Mouse (Mus musculus): ENCODE data around the gene Ccdc47.
"Not testable (repeated sequence)": the region's sequence is repeated elsewhere in the genome, so short reads cannot be mapped to it uniquely, and the experiment has no call there.

Ccdc47 gene

GRCm38 (mm10) chr11:106215927-106216729 is at the start of gene Ccdc47:
Ccdc47 (minus strand) TSS chr11:106216344.
- peak; percentile 93 for DNase-seq (ENCODE audit: extremely low spot score)

DNA sequence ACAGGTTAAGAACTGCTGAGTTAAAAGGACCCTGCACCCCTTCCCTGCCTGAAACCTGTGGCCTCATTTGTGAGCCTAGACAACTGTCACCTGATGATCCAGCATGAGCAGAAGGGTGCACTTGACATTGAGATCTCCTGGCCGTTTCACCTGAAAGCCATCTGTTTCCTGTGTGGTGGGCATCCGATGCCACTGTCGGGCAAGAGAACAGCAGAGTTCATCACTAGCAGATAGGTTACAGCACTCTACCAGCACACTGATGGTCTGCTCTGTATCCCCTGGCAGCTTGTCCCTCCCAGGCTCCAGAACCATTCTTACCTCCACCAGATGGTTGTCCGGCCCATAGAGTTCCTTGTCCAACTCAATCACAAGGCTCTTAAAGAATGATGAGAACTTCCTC is 49.4 kb upstream of the Ccdc47 start:
- DNase-seq (ENCODE audit: extremely low spot score), result no peak

DNA sequence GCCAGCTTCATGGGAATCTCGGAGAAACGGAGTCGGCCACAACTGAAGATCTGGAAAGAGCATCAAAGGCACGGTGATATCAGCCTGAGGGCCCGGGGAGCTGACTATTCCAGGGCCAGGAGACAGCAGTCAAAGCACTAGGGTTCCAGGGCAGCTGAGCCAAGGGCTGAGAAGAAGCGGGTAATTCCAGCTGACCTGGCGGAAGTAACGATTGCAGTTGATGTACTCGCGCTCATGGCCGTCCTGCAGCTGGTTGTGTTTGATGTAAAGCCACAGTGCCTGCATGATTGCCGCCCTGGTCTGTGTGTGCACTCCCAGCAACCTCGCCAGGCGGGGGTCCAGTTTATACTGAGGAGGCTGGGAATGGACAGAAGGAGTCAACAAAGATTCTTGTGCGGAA is 48.8 kb upstream of the Ccdc47 start:
- no peak for DNase-seq (ENCODE audit: extremely low spot score)

DNA sequence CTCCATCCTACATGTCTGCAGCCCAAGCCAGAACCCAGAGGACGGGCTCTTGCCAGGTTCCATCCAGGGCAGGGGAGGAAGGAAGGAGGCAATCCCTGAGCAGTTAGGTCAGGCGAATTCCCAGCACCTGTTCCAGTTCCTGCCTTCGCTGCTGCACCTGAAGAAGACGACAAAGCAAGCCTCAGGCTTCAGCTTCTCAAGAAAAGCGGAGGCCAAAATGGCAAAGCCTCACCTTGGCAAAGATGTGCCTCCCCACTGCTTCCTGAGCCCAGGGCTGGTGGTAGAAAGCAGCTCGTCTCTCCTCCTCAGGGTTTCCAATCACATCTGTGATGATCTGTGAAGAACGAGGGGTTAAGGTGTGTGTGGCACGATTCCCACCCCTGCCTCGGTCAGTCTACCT is 47.8 kb upstream of the Ccdc47 start:
- DNase-seq (ENCODE audit: extremely low spot score), result no peak

DNA sequence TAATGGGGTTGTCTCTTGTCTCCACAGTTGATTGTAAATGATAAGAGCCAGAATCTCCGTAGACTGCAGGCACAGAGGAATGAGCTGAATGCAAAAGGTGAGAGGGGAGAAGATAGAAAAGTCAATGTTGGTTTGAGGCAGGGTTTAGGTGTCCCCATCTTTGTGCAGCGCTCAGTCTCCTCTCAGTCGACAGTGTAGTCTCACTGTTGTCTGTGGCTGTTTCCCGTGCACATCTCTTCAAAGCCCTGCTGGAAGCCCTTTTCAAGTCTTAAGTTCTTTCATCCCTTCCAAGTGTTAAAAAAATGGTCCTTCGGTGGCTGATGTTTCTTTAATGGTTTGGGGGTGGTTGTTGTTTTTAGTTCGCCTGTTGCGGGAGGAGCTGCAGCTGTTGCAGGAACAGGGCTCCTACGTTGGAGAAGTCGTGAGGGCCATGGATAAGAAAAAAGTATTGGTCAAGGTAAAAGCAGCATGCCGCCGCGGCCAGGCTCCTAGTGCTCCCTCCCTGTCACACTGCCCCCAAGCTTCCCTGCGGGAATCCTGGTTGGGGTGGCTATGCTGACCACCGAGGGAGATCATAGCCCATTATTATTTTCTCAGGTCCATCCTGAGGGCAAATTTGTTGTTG is 44.8 kb upstream of the Ccdc47 start:
- no peak for DNase-seq (ENCODE audit: extremely low spot score)

- no peak for DNase-seq (ENCODE audit: extremely low spot score)
Measured at GRCm38 (mm10) chr11:106256775-106257174, 40.6 kb upstream of the Ccdc47 start.

GRCm38 (mm10) chr11:106255685-106256451 is 39.7 kb upstream of the Ccdc47 start, which contains the start of the genes Ftsj3 and Psmc5:
Ftsj3 (minus strand) TSS chr11:106256079.
Psmc5 (plus strand) TSS chr11:106256154.
- DNase-seq (ENCODE audit: extremely low spot score), result peak; percentile 96

- no peak for DNase-seq (ENCODE audit: extremely low spot score)
Measured at GRCm38 (mm10) chr11:106255174-106255573, 39.0 kb upstream of the Ccdc47 start.

DNA sequence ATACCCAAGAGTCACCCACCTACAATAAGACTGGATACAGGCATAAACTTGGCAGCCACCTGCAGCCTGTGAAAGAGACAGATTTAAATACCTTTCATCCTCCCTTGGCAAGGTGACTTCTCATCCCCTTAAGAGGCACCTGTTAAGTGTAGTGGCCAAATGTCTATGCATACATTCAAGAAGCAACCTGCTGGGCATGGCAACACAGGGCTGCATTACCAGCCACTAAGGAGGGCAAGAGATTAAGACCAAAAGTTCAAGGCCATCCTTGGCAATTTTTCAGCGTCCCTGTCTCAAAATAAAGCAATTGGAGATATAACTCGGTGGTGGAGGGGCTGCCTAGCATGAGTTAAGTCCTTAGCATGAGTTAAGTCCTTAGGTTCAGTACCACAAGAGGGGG is 38.6 kb upstream of the Ccdc47 start:
- no peak for DNase-seq (ENCODE audit: extremely low spot score)

- DNase-seq (ENCODE audit: extremely low spot score), result no peak
Measured at GRCm38 (mm10) chr11:106249326-106249725, 33.2 kb upstream of the Ccdc47 start.

DNA sequence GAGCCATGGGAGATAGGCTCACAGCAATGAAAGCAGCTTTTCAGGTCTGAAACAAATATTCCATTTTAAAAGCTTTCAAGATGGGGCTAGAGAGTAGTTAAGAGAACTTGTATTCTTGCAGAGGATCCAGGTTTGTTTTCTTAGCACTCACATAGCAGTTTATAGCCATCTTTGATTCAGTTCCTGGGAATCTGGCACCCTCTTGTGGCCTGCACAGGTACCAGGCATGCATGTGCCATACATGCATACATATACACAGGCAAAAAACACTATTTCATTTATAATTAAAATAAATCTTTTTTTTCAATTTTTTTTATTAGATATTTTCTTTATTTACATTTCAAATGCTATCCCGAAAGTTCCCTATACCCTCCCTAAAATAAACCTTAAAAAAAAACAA is 30.7 kb upstream of the Ccdc47 start:
- no peak for DNase-seq (ENCODE audit: extremely low spot score)

DNA sequence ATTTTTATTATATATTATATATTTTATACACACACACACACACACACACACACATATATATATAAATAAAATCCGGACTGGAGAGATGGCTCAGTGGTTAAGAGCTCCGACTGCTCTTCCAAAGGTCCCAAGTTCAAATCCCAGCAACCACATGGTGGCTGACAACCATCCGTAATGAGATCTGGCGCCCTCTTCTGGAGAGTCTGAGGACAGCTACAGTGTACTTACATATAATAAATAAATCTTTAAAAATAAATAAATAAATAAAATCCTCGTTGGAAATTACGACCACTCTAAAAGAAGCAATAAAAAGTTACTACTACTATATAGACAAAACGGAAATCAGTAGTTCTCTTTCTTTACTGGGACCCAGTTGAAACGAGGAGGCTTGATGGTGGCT is 17.8 kb upstream of the Ccdc47 start:
- not testable (repeated sequence) for DNase-seq (ENCODE audit: extremely low spot score)

DNA sequence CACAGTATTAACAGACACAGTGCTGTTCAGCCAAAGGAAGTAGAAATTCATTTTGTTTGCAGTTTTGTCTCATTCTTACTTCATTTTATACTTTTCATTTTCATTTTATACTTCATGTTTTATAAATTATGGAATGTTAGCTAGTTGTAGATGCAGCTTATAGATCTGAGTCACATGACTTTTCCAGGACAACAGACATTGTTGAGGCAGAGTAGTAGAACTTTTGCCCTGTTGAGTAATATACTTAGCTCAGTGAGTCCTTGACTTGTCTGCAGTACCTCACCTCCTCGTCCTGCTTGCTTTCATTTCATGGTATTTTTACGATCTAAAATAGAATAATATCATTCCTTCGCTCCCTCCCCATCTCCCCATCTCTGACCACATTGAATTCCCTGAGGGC is 4.5 kb upstream of the Ccdc47 start:
- DNase-seq (ENCODE audit: extremely low spot score), result no peak

DNA sequence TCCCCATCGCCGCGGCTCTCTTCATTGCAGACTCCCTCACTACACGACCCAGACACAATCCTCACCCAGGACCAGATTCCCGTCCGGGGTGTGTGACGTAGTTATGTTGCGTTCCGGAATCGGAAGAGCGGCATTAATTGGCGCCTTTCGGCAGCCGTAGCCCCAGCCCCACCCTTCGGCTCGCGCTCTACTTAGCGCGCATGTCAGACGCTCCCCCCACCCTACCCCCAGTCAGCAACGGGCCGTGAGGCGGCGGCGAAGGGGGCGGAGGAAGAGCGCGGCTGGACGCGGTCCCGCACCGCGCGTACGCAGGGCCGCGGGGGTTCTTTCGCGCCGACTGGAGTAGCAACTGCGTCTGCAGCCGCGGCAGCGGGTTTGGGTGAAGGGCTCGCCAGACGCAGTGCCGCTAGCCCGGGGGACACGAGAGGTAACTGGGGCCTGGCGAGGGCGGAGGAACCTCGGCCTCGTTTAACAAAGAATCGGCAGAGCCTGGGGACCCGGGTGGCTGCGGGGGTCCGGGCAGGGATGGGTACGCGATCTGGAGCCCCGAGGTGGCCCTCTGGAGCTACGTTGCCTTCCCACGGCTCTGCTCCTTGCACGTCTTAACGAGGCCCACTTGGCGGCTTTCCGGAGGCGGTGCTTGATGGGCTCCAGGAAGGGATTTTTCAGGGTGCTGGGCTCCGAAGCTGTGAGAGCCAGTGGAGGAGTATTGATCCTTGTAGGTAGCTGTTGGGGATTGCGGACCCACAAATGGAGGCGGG is 766 bp upstream of the Ccdc47 start, which contains the start of gene Ddx42:
Ddx42 (plus strand) TSS at position 197 of the 761 bp plus-strand sequence.
- DNase-seq (ENCODE audit: extremely low spot score), result peak; percentile 90

DNA sequence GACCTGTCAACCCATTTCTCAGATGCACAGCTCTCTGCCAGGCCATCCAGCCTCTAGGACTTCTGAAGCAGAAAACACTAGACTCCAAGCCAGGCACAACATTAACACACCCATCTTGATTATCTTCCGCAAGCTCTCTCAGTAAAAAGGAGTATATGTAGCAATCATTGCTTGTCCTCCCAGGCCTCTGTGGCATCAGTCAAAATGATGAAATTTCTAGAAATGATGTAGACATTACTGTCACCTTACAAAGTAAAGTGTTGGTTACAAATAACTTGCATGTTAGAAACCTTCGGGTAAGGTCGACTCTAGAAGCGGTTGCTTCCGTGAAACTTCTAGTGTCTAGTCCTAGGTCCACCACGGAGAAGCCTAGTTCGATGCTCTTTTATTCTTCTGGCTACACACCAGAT is 689 bp downstream of the Ccdc47 start:
- no peak for DNase-seq (ENCODE audit: extremely low spot score)

GRCm38 (mm10) chr11:106214856-106215255 is 1.3 kb downstream of the Ccdc47 start:
- no peak for DNase-seq (ENCODE audit: extremely low spot score)

GRCm38 (mm10) chr11:106212771-106213170 is 3.4 kb downstream of the Ccdc47 start:
- DNase-seq (ENCODE audit: extremely low spot score), result no peak

DNA sequence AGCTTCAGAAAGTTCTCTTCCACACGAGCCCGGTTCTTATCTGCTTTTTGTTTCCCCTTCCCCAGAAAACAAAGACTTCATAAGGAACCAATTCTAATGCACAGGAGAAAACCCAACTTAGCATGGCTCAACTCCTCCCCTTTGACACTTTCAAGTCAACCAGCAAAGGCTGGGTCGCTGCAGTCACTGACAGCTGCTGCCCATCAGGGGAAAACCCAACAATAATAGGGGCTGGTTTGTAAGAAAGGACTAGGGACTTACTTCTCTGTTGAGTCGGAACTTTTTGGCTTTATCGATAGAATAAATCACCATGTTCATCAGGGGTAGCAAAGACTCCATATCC is 14.1 kb downstream of the Ccdc47 start, which contains the start of gene Strada:
Strada (minus strand) TSS at position 46 of the 343 bp plus-strand sequence.
- DNase-seq (ENCODE audit: extremely low spot score), result no peak

DNA sequence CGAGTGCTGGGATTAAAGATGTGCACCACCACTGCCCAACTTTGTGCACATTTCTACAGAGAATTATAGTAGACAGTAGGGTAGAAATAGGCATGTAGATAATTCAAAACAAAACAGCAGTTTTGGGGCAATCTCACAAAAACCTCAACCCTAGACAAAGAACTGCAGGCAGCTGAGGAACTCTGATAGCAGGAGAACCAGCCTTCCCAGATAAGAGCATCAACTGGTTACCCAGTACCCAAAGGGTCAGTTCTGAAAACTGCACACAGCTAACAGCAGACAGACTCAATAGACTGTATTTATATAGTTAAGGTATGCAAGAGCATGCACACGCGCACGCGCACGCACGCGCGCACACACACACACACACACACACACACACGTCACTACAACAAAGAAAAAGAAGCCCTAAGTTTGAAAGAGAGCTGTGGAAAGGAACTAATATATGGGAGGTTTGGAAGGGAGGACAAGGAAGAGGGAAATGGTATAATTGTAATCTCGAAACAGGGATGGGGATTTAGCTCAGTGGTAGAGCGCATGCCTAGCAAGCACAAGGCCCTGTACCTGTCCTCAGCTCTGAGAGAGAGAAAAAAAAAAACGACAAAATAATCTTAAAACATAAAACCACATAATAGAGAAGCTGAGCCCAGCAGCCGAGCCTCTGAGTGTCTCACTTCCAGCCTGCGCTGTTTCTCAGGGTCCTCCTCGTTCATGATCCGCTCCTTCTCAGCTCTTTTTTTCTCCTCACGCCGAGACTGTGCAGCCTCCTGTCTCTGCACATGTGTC is 14.6 kb downstream of the Ccdc47 start:
- DNase-seq (ENCODE audit: extremely low spot score), result no peak

GRCm38 (mm10) chr11:106200756-106201155 is 15.4 kb downstream of the Ccdc47 start:
- DNase-seq (ENCODE audit: extremely low spot score), result no peak

DNA sequence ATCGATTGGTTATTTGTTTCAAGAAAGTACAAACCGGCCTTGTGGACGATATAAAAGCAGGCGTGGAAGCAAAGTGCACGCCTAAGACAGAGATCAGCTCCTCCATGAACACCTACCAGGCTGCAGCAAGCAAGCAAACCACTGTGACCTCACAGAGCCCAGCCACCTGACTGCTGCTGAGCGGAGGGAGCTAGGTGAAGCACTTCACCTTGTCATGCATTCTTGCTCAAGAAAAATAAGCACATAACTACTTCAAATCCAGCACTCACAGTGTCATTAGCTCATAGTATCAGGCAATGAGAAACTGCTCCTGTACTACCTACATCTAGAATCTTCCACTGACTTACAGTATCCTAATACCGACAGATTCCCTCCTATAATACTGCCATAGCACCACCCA is 16.1 kb downstream of the Ccdc47 start:
- DNase-seq (ENCODE audit: extremely low spot score), result not testable (repeated sequence)
